Mouse (Mus musculus) forebrain, embryonic 11.5 days (tissue): ENCODE results near the gene Icam5. TPM values are rescaled to one million over a fixed set of nuclear protein-coding genes. Genes with fewer than 3 reads are reported as not detected.
"Not testable (repeated sequence)": the region's sequence is repeated elsewhere in the genome, so short reads cannot be mapped to it uniquely, and the experiment has no call there.

Experiments
- ATAC-seq: fragments of 200-750 bp; cut with Nextera tagmentation; replicated peaks from 2 replicates; pipeline ENCODE4 v1.8.0; 2017; ENCODE audit warnings: moderate TSS enrichment; ENCODE audit not compliant: low FRiP score
- DNase-seq: peaks from one replicate; pipeline ENCODE4 v3.0.0-alpha.2; 2017; ENCODE audit warnings: low spot score
- H3K27ac ChIP-seq: fragments of 300-500 bp; sonication (generic); 2 replicates; pipeline ENCODE4 v1.5.1; 2014; ENCODE audit warnings: low read depth, low read length
- H3K27me3 ChIP-seq: fragments of 300-500 bp; sonication (generic); 2 replicates; pipeline ENCODE4 v1.6.1; 2014; ENCODE audit warnings: mild to moderate bottlenecking, low read length, mixed read lengths; ENCODE audit not compliant: control insufficient read depth, insufficient read depth
- H3K36me3 ChIP-seq: fragments of 300-500 bp; sonication (generic); 2 replicates; pipeline ENCODE4 v1.6.1; 2014; ENCODE audit warnings: mild to moderate bottlenecking, low read length, moderate library complexity, mixed read lengths; ENCODE audit not compliant: control insufficient read depth, insufficient read depth
- H3K4me1 ChIP-seq: fragments of 300-500 bp; sonication (generic); replicated peaks from 2 replicates; pipeline ENCODE4 v1.6.1; 2014; ENCODE audit warnings: low read length, mixed read lengths; ENCODE audit not compliant: control insufficient read depth, insufficient read depth
- H3K4me2 ChIP-seq: fragments of 300-500 bp; sonication (generic); 2 replicates; pipeline ENCODE4 v1.6.1; 2014; ENCODE audit warnings: low read depth, mild to moderate bottlenecking, low read length, moderate library complexity, mixed read lengths; ENCODE audit not compliant: severe bottlenecking
- H3K4me3 ChIP-seq: fragments of 300-500 bp; sonication (generic); 2 replicates; pipeline ENCODE4 v1.5.1; 2014; ENCODE audit warnings: low read depth, low read length
- H3K9ac ChIP-seq: fragments of 300-500 bp; sonication (generic); 2 replicates; pipeline ENCODE4 v1.6.1; 2014; ENCODE audit warnings: low read length
- H3K9me3 ChIP-seq: fragments of 300-500 bp; sonication (generic); 2 replicates; pipeline ENCODE4 v1.6.1; 2016; ENCODE audit warnings: low read length, mixed read lengths; ENCODE audit not compliant: control insufficient read depth
- WGBS: fragments of 180-500 bp; shearing (Covaris S2); extraction: QIAGEN DNeasy Blood & Tissue Kit; methylation state at CpG from one replicate; pipeline ENCODE4 v1.1.7; 2014; 5-methylcytosine and 5-hydroxymethylcytosine counted together
- polyA plus RNA-seq: library from polyadenylated mRNA; unstranded; fragments of >200 nt; fragmentation: Nextera tagmentation; extraction: Ambion mirVana; gene quantifications from 2 replicates; pipeline ENCODE4 v1.2.1, GENCODE M21; 2014

The Icam5 gene
- polyA plus RNA-seq, 1 experiment from 2014 or later = not detected

GRCm38 (mm10) chr9:21034481-21035085, 2.7 kb downstream of the Icam5 start:
- no peak for ATAC-seq

GRCm38 (mm10) chr9:21035586-21035985, 3.7 kb downstream of the Icam5 start:
- H3K9ac ChIP-seq = no peak overlapping the region
- H3K36me3 ChIP-seq = no peaks in the 10 kb centered on the region
- WGBS = 15% methylated on average over 9 of the region's 9 CpGs
- no peak overlapping the region for H3K4me2 ChIP-seq
- no peak overlapping the region for H3K4me3 ChIP-seq
- no peaks in the 10 kb centered on the region for H3K9me3 ChIP-seq
- peaks cover 25% of the 10 kb centered on the region for H3K4me1 ChIP-seq
- no peak for ATAC-seq
- no peak overlapping the region for H3K27ac ChIP-seq
- DNase-seq = no peak
- peaks cover 87% of the 10 kb centered on the region for H3K27me3 ChIP-seq

More at GRCm38 (mm10) chr9:21034481-21035085, 2.7 kb downstream of the Icam5 start:
- Histone ChIP-seq H3K27ac (no peak overlapping the region), H3K9ac (no peak overlapping the region), H3K4me3 (no peak overlapping the region), H3K36me3 (no peaks in the 10 kb centered on the region), H3K4me2 (0 out of 2 replicates have a peak overlapping the region, but pooled peaks have one; percentile 5), H3K4me1 (peaks cover 27% of the 10 kb centered on the region), H3K27me3 (peaks cover 91% of the 10 kb centered on the region), H3K9me3 (no peaks in the 10 kb centered on the region)
- WGBS = 3% methylated on average over 17 of the region's 17 CpGs
- DNase-seq = no peak

- Histone ChIP-seq H3K4me2 (no peak overlapping the region), H3K27ac (no peak overlapping the region), H3K27me3 (peaks cover 84% of the 10 kb centered on the region), H3K9me3 (no peaks in the 10 kb centered on the region), H3K4me3 (no peak overlapping the region), H3K9ac (no peak overlapping the region), H3K4me1 (peaks cover 24% of the 10 kb centered on the region), H3K36me3 (no peaks in the 10 kb centered on the region)
- DNase-seq (no peak), ATAC-seq (no peak)
- WGBS = 7% methylated on average over 20 of the region's 20 CpGs
These were observed 4.3 kb downstream of the Icam5 start for GRCm38 (mm10) chr9:21036161-21036560.

GRCm38 (mm10) chr9:21036666-21037065, 4.8 kb downstream of the Icam5 start:
- Histone ChIP-seq H3K4me2 (no peak overlapping the region), H3K36me3 (no peaks in the 10 kb centered on the region), H3K27ac (no peak overlapping the region), H3K9ac (no peak overlapping the region), H3K27me3 (peaks cover 78% of the 10 kb centered on the region), H3K4me3 (no peak overlapping the region), H3K4me1 (peaks cover 21% of the 10 kb centered on the region), H3K9me3 (no peaks in the 10 kb centered on the region)
- no peak for ATAC-seq
- no peak for DNase-seq
- 2% methylated on average over 22 of the region's 22 CpGs for WGBS

GRCm38 (mm10) chr9:21037481-21037891, 5.6 kb downstream of the Icam5 start:
- WGBS = under 1% methylated on average over 31 of the region's 31 CpGs
- DNase-seq (peak; percentile 72), ATAC-seq (0 out of 2 replicates have a peak, but pooled peaks have one; percentile 16)
- H3K4me3 ChIP-seq = peak overlapping the region; percentile 24
- peak overlapping the region; percentile 49 for H3K4me2 ChIP-seq
- peak overlapping the region; percentile 20; the same call in 1 of the 2 replicates for H3K9ac ChIP-seq
- no peaks in the 10 kb centered on the region for H3K9me3 ChIP-seq
- H3K4me1 ChIP-seq = peaks cover 13% of the 10 kb centered on the region
- H3K27me3 ChIP-seq = peaks cover 70% of the 10 kb centered on the region
- H3K36me3 ChIP-seq = no peaks in the 10 kb centered on the region
- no peak overlapping the region for H3K27ac ChIP-seq

GRCm38 (mm10) chr9:21039779-21040178, 7.9 kb downstream of the Icam5 start:
- no peak overlapping the region for H3K4me3 ChIP-seq
- peaks cover 48% of the 10 kb centered on the region for H3K27me3 ChIP-seq
- H3K36me3 ChIP-seq = no peaks in the 10 kb centered on the region
- H3K9ac ChIP-seq = no peak overlapping the region
- peaks cover 6% of the 10 kb centered on the region; the same call in 1 of the 2 replicates for H3K4me1 ChIP-seq
- 74% methylated on average over 3 of the region's 3 CpGs for WGBS
- H3K27ac ChIP-seq = no peak overlapping the region
- ATAC-seq = no peak
- DNase-seq = no peak
- H3K9me3 ChIP-seq = no peaks in the 10 kb centered on the region
- no peak overlapping the region for H3K4me2 ChIP-seq

- no peak for DNase-seq
- no peak for ATAC-seq
These were observed 9.4 kb downstream of the Icam5 start for GRCm38 (mm10) chr9:21041308-21041707.

GRCm38 (mm10) chr9:21043563-21043962, 11.7 kb downstream of the Icam5 start:
- no peak overlapping the region for H3K27ac ChIP-seq
- H3K4me1 ChIP-seq = no peaks in the 10 kb centered on the region
- ATAC-seq = no peak
- no peak overlapping the region for H3K4me3 ChIP-seq
- H3K9me3 ChIP-seq = no peaks in the 10 kb centered on the region
- no peak overlapping the region for H3K4me2 ChIP-seq
- H3K27me3 ChIP-seq = peaks cover 10% of the 10 kb centered on the region
- H3K9ac ChIP-seq = no peak overlapping the region
- DNase-seq = no peak
- 80% methylated on average over 4 of the region's 4 CpGs for WGBS
- no peaks in the 10 kb centered on the region for H3K36me3 ChIP-seq

More at GRCm38 (mm10) chr9:21041308-21041707, 9.4 kb downstream of the Icam5 start:
- Histone ChIP-seq H3K27me3 (peaks cover 33% of the 10 kb centered on the region), H3K36me3 (no peaks in the 10 kb centered on the region), H3K4me1 (peaks cover 4% of the 10 kb centered on the region; the same call in 1 of the 2 replicates), H3K9ac (no peak overlapping the region), H3K4me3 (no peak overlapping the region), H3K4me2 (no peak overlapping the region), H3K9me3 (no peaks in the 10 kb centered on the region), H3K27ac (no peak overlapping the region)
- 42% methylated on average over 4 of the region's 4 CpGs for WGBS

GRCm38 (mm10) chr9:21044785-21045184, 12.9 kb downstream of the Icam5 start:
- H3K4me1 ChIP-seq, ATAC-seq, H3K27ac ChIP-seq, H3K36me3 ChIP-seq, H3K9me3 ChIP-seq, H3K27me3 ChIP-seq, H3K4me2 ChIP-seq, DNase-seq, H3K9ac ChIP-seq, H3K4me3 ChIP-seq: not testable (repeated sequence)
- WGBS = 69% methylated on average over 1 of the region's 1 CpGs
